Mouse (Mus musculus) erythroblast, adult 5-6 weeks (primary cell): Measurements from ENCODE around the gene Adcy4. TPM values are rescaled to one million over a fixed set of nuclear protein-coding genes. Genes with fewer than 3 reads are reported as not detected.

Source experiments
- ATAC-seq: replicated peaks from 2 replicates; pipeline ENCODE4 v1.8.0; 2016; ENCODE audit warnings: moderate number of reproducible peaks, mild to moderate bottlenecking, moderate TSS enrichment, inconsistent platforms; ENCODE audit not compliant: poor library complexity, low FRiP score, severe bottlenecking
- total RNA-seq, 2 experiments: library from RNA; stranded (forward) in 1 of 2; stranded (reverse) in 1 of 2; fragments of 150-400 nt in 1 of 2; fragments of 200-764, 138-1000 nt in 1 of 2; gene quantifications; 2 replicates each; pipeline versions ENCODE4 v1.2.3 to v1.2.4; 2015 to 2017; ENCODE audit warnings: low replicate concordance in 2 of 2

The Adcy4 gene
- total RNA-seq, 2 experiments from 2014 or later, result not detected

DNA sequence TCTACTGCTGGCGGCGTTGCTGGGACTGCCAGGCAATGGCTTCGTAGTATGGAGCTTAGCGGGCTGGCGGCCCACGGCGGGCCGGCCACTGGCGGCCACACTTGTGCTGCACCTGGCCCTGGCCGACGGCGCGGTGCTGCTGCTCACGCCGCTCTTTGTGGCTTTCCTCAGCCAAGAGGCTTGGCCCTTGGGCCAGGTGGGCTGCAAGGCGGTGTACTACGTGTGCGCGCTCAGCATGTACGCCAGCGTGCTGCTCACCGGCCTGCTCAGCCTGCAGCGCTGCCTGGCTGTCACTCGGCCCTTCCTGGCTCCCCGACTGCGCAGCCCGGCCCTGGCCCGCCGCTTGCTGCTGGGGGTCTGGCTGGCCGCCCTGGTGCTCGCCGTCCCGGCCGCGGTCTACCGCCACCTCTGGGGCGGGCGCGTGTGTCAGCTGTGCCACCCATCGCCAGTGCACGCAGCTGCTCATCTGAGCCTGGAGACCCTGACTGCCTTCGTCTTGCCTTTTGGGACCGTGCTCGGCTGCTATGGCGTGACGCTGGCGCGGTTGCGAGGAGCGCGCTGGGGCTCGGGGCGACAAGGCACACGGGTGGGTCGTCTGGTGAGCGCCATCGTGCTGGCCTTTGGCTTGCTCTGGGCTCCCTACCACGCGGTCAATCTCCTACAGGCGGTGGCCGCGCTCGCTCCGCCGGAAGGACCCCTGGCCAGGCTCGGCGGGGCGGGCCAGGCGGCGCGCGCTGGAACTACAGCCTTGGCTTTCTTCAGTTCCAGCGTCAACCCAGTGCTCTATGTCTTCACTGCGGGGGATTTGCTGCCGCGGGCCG lies 21.7 kb downstream of the Adcy4 start:
- ATAC-seq, result no peak

DNA sequence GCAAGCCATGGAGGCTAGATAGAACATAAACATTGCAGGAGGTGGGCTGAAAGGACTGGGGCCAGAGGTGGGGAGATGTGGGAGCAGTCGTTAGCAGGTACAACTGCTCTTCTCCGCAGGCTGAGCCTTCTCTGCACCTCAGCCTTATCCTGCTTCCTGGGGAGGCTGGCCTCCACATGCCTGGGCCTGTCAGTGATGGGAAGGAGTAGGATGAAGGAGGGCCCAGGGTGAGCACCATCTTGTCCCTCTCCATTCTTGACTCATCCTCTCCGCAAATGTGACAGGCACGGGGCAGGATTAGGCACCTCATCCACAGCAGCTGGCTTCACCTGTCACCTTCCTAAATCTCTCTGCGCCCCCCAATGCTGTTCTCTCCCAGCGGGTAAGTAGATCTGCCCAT lies 22.7 kb downstream of the Adcy4 start, which contains the start of gene Ltb4r2:
Gene Ltb4r2 (plus strand): TSS at position 266 of the 400 bp plus-strand sequence.
- no peak for ATAC-seq

DNA sequence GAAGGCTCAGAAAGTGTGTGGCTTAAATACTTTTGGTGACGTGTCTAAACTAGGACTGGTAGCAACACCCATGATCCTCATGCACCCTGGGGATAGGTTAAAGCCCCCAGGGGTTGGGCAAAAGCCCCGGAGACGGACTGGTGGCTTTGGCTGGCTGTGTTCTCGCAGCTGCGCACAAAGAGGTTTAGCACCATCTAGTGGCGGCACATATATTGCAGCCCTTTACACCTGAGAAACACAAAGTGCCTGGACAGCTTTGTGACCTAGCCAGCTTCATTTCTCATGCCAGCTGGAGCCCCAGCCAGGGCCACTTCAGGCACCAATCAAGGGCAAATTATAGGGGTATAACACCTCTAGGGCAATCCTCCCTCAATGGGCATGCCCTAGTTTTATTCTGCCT lies 23.7 kb downstream of the Adcy4 start:
- ATAC-seq, result peak; percentile 50; the same call in 1 of the 2 replicates

DNA sequence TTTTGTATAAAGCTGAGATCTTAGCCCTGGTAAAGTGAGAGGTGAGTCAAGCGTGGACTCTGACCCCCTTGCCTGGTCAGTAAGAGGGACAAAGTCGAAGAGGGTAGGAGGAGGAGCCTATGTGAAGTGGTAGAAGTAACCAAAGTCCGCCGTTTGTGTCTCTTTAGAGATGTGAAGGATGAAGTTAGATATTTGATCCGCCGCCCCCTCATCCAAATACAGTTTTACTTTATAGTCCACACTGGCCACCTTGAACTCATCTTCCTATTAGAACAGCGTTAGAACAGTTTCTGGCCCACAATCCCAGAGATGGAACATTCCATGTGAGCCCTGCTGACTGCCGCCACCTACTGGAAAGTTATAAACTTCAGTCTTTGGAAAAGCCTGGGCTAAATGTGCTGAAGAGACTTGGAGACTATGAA lies 25.5 kb downstream of the Adcy4 start, which contains the start of gene Cideb:
Gene Cideb (minus strand): TSS at position 96 of the 422 bp plus-strand sequence.
- no peak for ATAC-seq

DNA sequence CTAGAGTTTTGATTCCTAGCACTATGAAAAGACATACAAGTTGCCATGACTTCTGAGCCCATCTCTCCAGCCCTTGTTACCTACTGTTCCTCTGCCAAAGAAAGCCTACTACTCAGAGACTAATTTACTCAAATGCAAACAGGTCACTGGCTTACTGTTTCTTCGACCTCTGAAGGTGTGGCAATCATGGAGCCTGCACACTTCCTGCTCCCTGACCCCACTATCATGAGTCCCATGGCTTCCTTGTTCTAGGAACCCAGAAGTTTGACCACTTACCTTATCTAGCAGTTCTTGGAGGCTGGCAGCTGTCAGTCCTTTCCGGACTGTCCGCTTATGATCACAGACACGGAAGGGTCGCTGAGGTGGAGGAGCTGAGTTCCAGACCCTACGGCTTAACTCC lies 26.3 kb downstream of the Adcy4 start:
- no peak for ATAC-seq

DNA sequence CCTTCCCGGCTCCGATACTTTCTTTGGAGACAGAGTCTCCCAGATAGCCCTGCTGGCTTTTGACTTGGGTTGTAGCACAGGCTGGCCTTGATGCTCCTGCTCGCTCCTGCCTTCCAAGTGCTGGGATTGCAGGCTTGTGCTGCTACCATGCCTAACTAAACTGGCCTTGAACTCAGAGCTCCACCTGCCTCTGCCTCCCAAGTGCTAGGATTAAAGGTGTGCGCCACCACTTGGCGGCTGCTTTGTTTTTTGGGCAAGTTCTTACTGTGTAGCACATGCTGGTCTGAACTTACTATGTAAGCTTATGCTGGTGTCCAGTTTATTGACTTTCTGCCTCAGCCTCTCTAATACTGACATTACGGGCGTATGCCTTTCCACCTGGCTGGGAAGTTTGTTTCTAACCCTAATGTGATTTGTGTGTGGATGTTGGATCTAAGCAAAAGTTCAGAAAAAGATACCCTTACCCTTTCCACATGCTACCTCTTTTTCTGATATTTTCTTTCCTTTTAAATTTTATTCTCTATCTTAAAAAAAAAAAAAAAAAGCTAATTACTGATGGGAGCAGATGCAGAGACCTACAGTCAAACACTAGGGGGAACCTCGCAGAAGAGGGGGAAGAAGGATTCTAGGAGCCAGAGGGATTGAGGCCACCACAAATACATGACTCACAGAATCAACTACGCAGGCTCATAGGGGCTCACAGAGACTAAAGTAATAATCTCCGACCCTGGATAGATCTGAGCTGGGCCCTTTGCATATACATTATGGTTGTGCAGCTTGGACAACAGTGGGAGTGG lies 36.6 kb downstream of the Adcy4 start:
- no peak for ATAC-seq

DNA sequence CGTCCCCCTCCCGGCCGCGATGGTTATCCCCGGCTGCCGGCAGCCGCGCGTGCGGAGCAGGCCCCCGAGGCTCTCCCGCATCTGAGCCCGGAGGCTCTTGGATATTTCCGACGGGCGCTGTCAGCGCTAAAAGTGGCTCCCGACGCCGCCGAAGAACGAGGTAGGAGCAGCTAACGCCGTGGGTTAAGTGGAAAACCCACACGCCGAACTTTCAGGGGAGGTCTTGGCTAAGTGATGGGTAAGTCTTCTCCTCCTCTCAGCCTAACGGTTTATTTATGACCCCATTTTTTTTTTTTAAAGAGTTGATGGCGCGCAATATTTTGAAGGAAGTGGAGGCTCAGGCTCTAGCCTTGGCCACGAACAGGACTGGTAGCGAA lies 38.0 kb downstream of the Adcy4 start:
- 0 out of 2 replicates have a peak, but pooled peaks have one; percentile 6 for ATAC-seq

DNA sequence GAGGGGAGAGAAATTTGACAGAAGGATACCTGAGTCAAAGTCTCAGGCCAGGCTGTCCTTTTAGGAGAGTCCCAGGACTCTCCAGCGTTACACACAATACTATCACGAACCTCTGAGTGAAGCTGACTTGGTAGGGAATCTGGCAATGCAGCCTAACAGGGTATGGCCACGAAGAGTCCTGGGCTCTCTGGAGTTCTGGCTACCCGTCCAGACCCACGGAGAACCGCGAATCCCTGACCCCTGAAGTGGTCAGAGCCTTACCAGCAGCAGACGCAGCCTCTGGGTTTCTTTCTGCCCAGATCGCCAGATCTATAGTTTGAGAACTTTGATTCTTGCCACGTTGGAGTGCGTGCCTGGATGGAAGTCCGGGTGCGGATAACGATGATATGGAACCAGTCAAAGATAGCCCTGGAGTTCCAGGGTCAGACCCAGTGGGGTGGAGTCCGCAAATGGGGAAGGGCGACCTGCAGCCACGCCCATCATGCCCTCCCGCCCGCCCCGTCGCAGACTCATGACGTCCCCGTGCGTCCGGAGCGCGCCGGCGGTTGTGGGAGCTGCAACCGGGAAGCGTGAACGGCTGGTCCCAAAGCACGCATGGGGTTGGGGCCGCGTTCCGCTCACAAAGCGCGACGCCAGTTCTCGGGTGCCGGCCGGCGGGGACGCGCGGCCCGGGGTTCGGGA lies 38.6 kb downstream of the Adcy4 start, which contains the start of the genes Dhrs1 and Nop9:
Gene Dhrs1 (minus strand): TSS at position 511 of the 681 bp plus-strand sequence.
Gene Nop9 (plus strand): TSS at position 514 of the 681 bp plus-strand sequence.
- peak; percentile 74 for ATAC-seq

DNA sequence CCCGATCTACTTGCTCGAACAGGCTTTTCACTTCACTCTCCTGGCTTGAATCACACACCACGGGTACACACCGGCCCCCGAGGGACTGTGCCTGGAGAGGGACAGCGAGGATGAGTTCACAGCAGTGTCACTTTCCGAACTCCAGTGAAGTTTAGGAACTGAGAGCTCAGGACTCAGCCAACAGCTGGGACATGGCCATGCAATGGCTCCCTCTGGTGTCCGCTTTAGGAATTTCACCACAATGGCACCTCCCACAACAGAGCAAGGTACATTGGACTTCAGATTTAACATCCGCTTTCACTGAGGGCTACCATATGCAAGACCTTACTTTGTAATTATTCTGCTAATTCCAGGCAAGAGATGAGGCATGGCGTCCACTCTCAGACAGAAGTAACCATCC lies 40.2 kb downstream of the Adcy4 start:
- ATAC-seq, result peak; percentile 67

DNA sequence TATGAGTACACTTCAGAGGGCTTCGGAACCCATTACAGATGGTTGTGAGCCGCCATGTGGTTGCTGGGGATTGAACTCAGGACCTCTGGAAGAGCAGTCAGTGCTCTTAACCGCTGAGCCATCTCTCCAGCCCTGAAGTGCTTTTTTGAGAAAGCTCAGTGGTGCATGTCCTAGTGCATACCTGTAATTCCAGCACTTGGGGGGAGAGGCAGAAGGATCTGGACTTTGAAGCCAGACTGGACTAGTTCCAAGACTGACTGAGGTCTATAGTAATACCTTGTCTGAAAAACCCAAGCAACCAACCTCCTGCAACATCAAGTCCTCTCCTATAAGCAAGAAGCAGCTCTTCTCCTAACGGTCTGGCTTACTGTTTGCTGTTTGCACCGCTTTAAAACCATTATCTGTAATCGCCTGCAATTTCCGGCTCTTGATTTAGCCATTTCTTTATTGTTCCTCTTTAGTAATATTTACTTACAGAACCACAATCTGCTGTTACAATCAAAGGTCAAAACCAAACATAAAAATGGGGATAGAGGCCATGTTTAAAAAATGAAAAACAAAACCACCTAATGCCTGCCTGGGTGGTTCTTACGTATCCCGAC lies 46.7 kb downstream of the Adcy4 start:
- no peak for ATAC-seq

DNA sequence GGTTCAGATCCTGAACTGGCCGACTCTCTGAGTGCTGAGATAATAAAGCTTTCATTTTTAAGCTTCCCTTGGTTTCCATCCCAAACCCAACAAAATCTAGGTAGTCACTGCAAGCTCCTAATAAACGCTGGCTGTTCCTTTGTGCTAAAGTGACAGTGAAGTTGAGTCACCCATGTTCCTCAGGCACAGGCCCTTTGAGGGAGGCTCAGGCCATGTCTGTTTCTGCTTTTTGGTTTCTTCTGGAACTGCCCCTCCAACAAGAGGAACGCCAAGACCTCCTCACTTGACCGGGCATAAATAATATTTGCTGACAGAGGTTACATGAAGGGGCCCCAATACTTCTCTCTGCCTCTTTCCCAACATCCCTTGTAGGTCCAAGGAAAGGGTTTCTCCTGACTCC lies 48.1 kb downstream of the Adcy4 start:
- ATAC-seq, result no peak

DNA sequence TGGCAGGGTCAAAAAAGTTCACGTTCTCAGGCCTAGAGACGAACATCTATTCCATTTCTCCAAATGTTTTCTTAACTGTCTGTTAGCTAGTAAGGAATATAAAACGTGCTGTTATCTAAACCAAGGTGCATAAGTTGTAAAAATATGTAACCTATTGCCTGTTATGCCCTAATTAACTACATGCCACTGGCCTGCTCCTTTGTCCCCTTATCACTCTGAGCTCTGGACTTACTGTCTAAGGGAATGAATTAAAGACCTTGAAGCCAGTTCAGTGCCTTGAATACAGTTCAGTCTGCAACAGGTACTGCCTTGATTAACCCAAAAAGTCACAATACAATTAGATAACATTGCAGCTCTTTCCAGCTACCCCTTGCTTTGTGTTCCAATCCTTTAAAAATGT lies 48.6 kb downstream of the Adcy4 start:
- no peak for ATAC-seq

DNA sequence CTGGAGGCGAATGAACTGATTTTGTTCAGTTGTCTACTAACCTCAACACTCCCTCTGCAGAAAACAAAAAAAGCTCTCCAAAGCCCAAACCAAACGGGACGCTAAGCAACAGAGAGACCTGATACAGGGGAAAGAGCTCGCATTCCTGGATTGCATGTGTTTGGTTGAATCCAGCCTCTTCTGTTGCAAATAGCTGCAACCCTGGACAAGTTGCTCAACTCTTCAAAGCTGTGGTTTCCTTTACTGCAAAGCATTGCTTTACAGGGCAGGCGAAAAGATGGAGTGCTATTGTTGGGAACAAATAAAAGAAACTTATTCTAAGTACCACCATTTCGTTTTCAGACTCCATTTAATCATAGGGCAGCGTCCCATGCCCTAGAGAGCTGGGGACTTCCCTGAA lies 49.0 kb downstream of the Adcy4 start:
- ATAC-seq, result no peak

DNA sequence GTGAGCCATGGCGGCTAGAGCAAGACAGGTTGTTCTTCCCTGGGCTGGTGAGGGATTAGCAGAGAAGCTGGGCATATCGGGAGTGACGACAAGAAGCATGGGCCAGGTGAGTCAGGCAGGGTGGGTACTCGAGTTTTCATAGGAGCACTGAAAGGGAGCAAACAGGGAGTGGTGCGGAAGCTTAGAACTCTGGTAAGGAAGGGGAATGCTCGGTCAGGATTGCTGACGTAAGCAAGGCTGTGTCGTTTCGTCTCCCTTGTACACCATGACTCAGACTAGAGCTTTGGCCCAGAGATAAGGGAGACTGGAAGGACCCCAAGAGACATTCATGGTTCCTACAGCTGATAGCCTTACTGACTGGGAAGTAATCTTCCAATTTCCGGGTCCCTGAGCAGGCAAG lies 50.0 kb downstream of the Adcy4 start:
- no peak for ATAC-seq

DNA sequence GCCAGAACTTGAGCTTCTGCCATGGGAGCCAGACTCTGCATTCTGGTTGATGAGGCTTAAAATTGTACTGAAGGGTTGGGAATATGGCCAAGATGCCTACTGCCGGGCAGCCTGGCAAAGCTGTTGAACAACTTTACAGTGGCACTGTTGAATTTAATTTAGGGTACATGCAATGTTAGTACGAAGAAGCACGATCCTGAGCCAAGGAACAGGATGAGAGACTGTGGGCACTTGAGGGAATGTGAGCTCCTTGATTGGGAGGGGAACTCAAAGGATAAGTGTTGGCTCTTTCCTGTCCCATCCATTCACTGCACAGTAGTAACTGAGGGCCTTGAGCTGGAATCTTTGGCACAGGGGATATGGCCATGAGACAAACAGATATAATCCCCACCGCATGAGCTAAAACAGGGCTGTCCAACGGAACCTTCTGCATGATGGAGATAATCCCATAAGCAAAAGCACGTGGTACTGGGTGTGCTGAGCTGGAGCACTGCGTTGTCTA lies 53.3 kb downstream of the Adcy4 start:
- ATAC-seq, result no peak

DNA sequence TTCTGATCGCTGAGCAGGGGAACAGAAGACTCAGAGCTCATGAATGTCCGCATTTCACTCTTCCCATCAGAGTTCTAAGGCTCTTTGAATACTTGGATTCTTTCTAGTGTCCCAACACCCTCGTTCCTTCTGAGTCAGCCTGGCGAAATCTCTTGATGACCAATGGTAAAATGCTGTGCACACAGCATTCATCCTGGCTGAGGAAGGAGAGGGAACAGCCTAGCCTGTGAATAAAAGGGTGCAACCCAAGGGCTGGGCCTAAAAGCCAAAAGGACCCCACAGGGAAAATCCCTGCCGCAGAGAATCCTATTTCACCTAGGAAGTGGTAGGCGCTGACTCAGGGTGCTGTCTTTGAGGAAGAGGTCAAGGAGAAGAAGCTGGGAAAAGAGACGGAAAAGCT lies 53.8 kb downstream of the Adcy4 start:
- ATAC-seq, result no peak

DNA sequence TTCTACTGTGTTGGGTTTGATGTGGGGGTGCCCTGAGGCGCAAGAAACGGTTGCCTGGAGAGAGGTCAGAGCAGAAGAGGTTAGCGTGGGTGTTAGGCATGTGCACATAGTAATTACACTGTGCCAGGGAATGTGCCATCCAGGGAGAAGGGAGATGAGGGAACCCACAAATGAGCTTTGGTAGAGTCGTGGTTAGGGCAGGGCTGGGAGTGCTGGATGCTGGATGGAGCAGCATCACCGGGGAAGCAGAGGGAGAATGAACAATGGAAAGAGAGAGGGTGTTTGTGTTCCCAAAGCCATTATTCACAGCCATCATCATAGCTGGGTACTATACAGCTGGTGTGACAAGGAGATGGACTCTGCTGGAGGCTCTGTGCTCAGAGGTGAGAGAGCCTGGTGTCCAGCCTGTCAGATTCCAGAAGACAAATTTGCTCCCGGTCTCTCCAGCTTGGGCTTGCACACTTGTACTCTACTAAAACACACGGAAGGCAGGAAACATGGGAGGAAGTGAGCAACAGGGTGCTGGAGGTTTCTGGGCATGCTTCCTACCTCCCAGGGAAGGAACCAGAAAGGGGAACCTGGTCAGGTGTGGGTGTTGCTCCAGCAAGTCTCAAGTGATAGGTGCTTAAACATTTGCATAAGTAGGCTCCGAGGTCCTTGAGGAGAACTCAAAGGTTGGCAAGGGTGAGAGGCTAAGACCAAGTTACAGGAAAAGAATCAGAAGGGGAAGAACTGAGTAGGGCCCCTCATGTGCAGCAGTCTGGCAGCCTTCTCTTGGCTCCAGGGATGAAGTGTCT lies 55.8 kb downstream of the Adcy4 start:
- no peak for ATAC-seq

DNA sequence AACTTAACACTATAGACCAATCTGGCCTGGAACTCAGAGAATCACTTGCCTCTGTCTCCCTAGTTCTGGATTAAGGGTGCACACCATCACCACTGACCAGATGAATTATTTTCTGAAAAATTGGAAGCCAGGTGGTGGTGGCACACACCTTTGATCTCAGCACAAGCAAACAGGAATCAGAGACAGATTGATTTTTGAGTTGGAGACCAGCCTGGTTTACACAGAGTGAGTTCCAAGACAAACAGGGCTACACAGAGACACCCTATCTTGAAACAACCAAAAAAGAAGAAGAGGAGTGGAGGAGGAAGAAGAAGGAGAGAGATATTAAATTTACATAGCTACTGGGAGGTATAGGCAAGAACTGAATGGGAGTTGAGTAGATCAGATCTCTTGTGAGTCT lies 57.6 kb downstream of the Adcy4 start:
- ATAC-seq, result no peak

DNA sequence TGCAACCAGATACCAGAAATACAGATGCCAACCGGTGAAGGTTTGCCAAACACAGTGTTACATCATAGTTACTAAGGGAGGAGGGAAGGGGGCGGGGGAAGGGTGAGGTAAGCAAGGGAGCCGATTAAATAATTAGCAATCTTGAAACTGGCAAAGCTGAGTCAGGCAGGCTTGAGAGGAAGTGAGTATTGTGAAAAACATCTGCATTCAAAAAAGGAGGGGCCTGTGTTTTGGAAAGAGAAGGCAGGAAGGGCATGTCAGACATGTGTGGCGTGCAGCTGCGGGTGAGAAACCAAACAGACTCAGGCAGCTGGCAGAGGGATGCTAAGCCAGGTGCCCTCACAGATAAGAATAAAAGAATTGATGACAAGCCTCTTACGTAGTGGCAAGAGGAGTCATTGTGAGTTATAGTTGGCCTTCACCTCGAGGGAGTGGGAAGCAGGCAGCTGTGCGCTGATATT lies 59.5 kb downstream of the Adcy4 start:
- no peak for ATAC-seq
